Mouse (Mus musculus): ENCODE measurements at regions not wholly inside any gene's neighbourhood (a gene's known extent, or its start where the extent isn't known, plus 50 kb on each side); places are given as distances from the start of the nearest gene placed in this dataset.

DNA sequence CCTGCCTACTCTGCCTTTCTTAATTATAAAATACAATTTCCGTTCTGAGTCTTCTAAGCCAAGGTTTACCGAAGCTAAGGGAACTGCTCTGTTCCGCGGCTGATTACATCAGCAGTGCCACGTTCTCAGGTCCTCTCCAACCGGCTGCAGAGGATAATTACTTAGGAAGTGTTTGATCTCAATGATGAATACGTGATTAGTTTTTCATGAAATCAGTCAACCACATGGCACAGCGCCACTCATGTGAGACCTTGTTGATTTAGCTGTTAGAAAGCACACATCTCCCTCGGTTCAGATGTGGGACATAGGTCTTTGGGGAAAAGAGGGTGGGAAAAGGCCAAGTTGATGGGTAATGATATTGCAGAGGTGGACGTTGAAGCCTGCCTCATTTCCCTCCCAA, 141.7 kb downstream of the Pou4f1 start:
- dilution Hi-C loops (cut with MboI; ENCODE audit: extremely low pct_ligation_motif_present, extremely low pct_unique_long_range_greater_than_20kb, low sequenced_read_pairs), result no loop called here
- DNase-seq (ENCODE audit: extremely low read depth), result no peak

DNA sequence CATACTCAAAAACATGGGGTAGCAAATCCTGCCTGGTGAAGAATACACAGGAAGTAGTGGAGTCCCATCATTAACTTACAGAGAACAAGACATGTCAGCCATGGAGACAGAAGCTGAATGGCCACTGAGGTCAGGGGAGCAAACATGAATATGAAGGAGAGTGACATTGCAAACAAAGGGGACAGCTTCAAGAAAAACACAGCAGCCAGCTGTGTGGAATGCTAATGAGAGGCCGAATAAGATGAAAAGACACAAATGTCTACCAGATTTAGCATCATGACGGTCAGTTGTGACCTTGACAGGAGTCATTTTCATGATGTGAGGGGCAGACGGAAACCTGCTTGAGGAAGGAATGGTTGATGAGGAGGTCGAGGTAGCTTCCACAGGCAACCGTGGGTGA, 167.7 kb downstream of the Pou4f1 start:
- DNase-seq (ENCODE audit: extremely low read depth), result no peak
- Histone ChIP-seq H3K9me3 (replicated peaks; ENCODE audit: low read length) (no peaks in the 10 kb centered on the region), H3K9ac (ENCODE audit: insufficient read depth, low read depth) (no peak overlapping the region), H3K27ac (ENCODE audit: insufficient read depth, low read depth) (no peak overlapping the region), H3K27me3 (replicated peaks) (no peaks in the 10 kb centered on the region), H3K4me2 (ENCODE audit: insufficient read depth, low read depth, poor library complexity, severe bottlenecking) (no peak overlapping the region), H3K4me1 (ENCODE audit: control insufficient read depth in 1 of 2, insufficient read depth in 2 of 2) (no peaks in the 10 kb centered on the region), H3K4me3 (replicated peaks in 1 of 3; ENCODE audit: low read depth in 2 of 3, low read length in 2 of 3, poor library complexity in 1 of 3) (no peak overlapping the region), H3K36me3 (replicated peaks in 1 of 2; ENCODE audit: control insufficient read depth in 1 of 2, insufficient read depth in 1 of 2, low read length in 1 of 2) (no peaks in the 10 kb centered on the region), H3K79me2 (replicated peaks; ENCODE audit: control insufficient read depth, extremely low read depth, insufficient read depth, poor library complexity, severe bottlenecking) (no peaks in the 10 kb centered on the region)
- TF ChIP-seq MAX (IDR thresholded peaks at IDR 0.05; ENCODE audit: low read length) (no peak), POLR2AphosphoS2 (IDR thresholded peaks at IDR 0.05; ENCODE audit: low read depth, low read length) (no peak), NRF1 (IDR thresholded peaks at IDR 0.05; ENCODE audit: low read depth, low read length) (no peak), UBTF (IDR thresholded peaks at IDR 0.05; ENCODE audit: low read depth, low read length) (no peak), NELFE (IDR thresholded peaks at IDR 0.05; ENCODE audit: low read depth, low read length) (no peak), CHD2 (IDR thresholded peaks at IDR 0.05; ENCODE audit: low read length) (no peak), ZC3H11A (IDR thresholded peaks at IDR 0.05; ENCODE audit: low read depth, low read length) (no peak), CTCF (conservative IDR thresholded peaks at IDR 0.05 in 1 of 2, IDR thresholded peaks at IDR 0.05 in 1 of 2; ENCODE audit: low read depth in 2 of 2, low read length in 2 of 2) (no peak), EP300 (IDR thresholded peaks at IDR 0.05; ENCODE audit: low read length) (no peak), MYC (IDR thresholded peaks at IDR 0.05; ENCODE audit: low read depth, low read length) (no peak), MAZ (IDR thresholded peaks at IDR 0.05; ENCODE audit: low read depth, low read length) (no peak), USF1 (IDR thresholded peaks at IDR 0.05; ENCODE audit: low read depth, low read length) (no peak)
- in situ Hi-C loops (cut with MboI; ENCODE audit: low pct_ligation_motif_present, low pct_unique_long_range_greater_than_20kb, low sequenced_read_pairs) (no loop called here), dilution Hi-C loops (cut with MboI; ENCODE audit: extremely low pct_ligation_motif_present, extremely low pct_unique_long_range_greater_than_20kb, low sequenced_read_pairs) (no loop called here)

More for the DNA sequence above, 141.7 kb downstream of the Pou4f1 start:
- Histone ChIP-seq H3K4me3 (replicated peaks in 1 of 3; ENCODE audit: low read depth in 2 of 3, low read length in 2 of 3, poor library complexity in 1 of 3) (no peak overlapping the region), H3K36me3 (replicated peaks in 1 of 2; ENCODE audit: control insufficient read depth in 1 of 2, insufficient read depth in 1 of 2, low read length in 1 of 2) (no peaks in the 10 kb centered on the region), H3K79me2 (replicated peaks; ENCODE audit: control insufficient read depth, extremely low read depth, insufficient read depth, poor library complexity, severe bottlenecking) (no peaks in the 10 kb centered on the region), H3K27me3 (replicated peaks) (no peaks in the 10 kb centered on the region), H3K27ac (ENCODE audit: insufficient read depth, low read depth) (no peak overlapping the region), H3K4me2 (ENCODE audit: insufficient read depth, low read depth, poor library complexity, severe bottlenecking) (no peak overlapping the region), H3K4me1 (ENCODE audit: control insufficient read depth in 1 of 2, insufficient read depth in 2 of 2) (no peaks in the 10 kb centered on the region), H3K9ac (ENCODE audit: insufficient read depth, low read depth) (no peak overlapping the region), H3K9me3 (replicated peaks; ENCODE audit: low read length) (no peaks in the 10 kb centered on the region)
- in situ Hi-C loops (cut with MboI; ENCODE audit: low pct_ligation_motif_present, low pct_unique_long_range_greater_than_20kb, low sequenced_read_pairs), result no loop called here
- TF ChIP-seq USF1 (IDR thresholded peaks at IDR 0.05; ENCODE audit: low read depth, low read length) (no peak), JUND (conservative IDR thresholded peaks at IDR 0.05; ENCODE audit: low read depth, low read length) (no peak), ZKSCAN1 (IDR thresholded peaks at IDR 0.05; ENCODE audit: borderline replicate concordance, low read depth, low read length) (no peak), ZC3H11A (IDR thresholded peaks at IDR 0.05; ENCODE audit: low read depth, low read length) (no peak), EP300 (IDR thresholded peaks at IDR 0.05; ENCODE audit: low read length) (no peak), MEF2A (IDR thresholded peaks at IDR 0.05; ENCODE audit: borderline replicate concordance, low read depth, low read length) (no peak), ZMIZ1 (IDR thresholded peaks at IDR 0.05; ENCODE audit: low read depth, low read length) (no peak), E2F4 (IDR thresholded peaks at IDR 0.05; ENCODE audit: insufficient replicate concordance, low read depth, low read length) (no peak), UBTF (IDR thresholded peaks at IDR 0.05; ENCODE audit: low read depth, low read length) (no peak), POLR2A (IDR thresholded peaks at IDR 0.05; ENCODE audit: low read depth, low read length) (no peak), SMC3 (IDR thresholded peaks at IDR 0.05; ENCODE audit: low read depth, low read length) (no peak), PAX5 (IDR thresholded peaks at IDR 0.05; ENCODE audit: low read length) (no peak), ELF1 (IDR thresholded peaks at IDR 0.05; ENCODE audit: low read depth, low read length) (no peak), CHD2 (IDR thresholded peaks at IDR 0.05; ENCODE audit: low read length) (no peak), TCF12 (IDR thresholded peaks at IDR 0.05; ENCODE audit: low read depth, low read length) (no peak), RCOR1 (conservative IDR thresholded peaks at IDR 0.05; ENCODE audit: low read depth, low read length) (no peak), GABPA (IDR thresholded peaks at IDR 0.05; ENCODE audit: insufficient replicate concordance, low read depth, low read length) (no peak), BHLHE40 (IDR thresholded peaks at IDR 0.05; ENCODE audit: low read depth, low read length) (no peak)

All from CH12.LX (cell line).